Mouse (Mus musculus) frontal cortex, postnatal 25 days (tissue): Measurements from ENCODE around the gene Zyx.

Source experiments
- DNase-seq, 2 experiments: peaks; one replicate each; pipeline ENCODE4 v3.0.0; 2022; ENCODE audit warnings: low spot score in 2 of 2

The Zyx gene

GRCm38 (mm10) chr6:42349426-42350020 is at the start of gene Zyx:
Gene Zyx, plus strand, starts transcription at chr6:42349630.
- DNase-seq = peak; percentile 54 to 74

- DNase-seq = no peak
Measured at GRCm38 (mm10) chr6:42309816-42310378, 39.5 kb upstream of the Zyx start.

GRCm38 (mm10) chr6:42310427-42311053 is 38.9 kb upstream of the Zyx start:
- no peak for DNase-seq

- no peak for DNase-seq
Measured at GRCm38 (mm10) chr6:42318293-42318692, 31.1 kb upstream of the Zyx start.

- DNase-seq = no peak
Measured at GRCm38 (mm10) chr6:42323371-42324066, 25.9 kb upstream of the Zyx start.

GRCm38 (mm10) chr6:42324067-42324481 is 25.4 kb upstream of the Zyx start:
- peak in 1 of 2 experiments; percentile 26 for DNase-seq

- DNase-seq = peak; percentile 41 to 55
Measured at GRCm38 (mm10) chr6:42324482-42325267, 24.8 kb upstream of the Zyx start, which contains the start of gene Fam131b. Gene Fam131b, minus strand, starts transcription at chr6:42324643.

GRCm38 (mm10) chr6:42325268-42325609 is 24.2 kb upstream of the Zyx start:
- DNase-seq = peak; percentile 87

GRCm38 (mm10) chr6:42326509-42326908 is 22.9 kb upstream of the Zyx start:
- DNase-seq = no peak

GRCm38 (mm10) chr6:42328757-42329156 is 20.7 kb upstream of the Zyx start:
- no peak for DNase-seq

- DNase-seq = no peak
Measured at GRCm38 (mm10) chr6:42330216-42330615, 19.2 kb upstream of the Zyx start.

GRCm38 (mm10) chr6:42330946-42331345 is 18.5 kb upstream of the Zyx start:
- no peak for DNase-seq

GRCm38 (mm10) chr6:42339189-42339588 is 10.2 kb upstream of the Zyx start:
- DNase-seq = no peak

- no peak for DNase-seq
Measured at GRCm38 (mm10) chr6:42339981-42340380, 9.4 kb upstream of the Zyx start.

GRCm38 (mm10) chr6:42342171-42342570 is 7.3 kb upstream of the Zyx start:
- DNase-seq = no peak

- DNase-seq = no peak
Measured at GRCm38 (mm10) chr6:42343361-42344120, 5.9 kb upstream of the Zyx start.

- no peak for DNase-seq
Measured at GRCm38 (mm10) chr6:42344255-42344654, 5.2 kb upstream of the Zyx start.

GRCm38 (mm10) chr6:42348281-42349005 is 987 bp upstream of the Zyx start:
- DNase-seq = no peak

GRCm38 (mm10) chr6:42349006-42349425 is 414 bp upstream of the Zyx start:
- peak; percentile 64 for DNase-seq
